8 mouse cellular contexts compared by ENCODE assay signal in the genomic region with DNA sequence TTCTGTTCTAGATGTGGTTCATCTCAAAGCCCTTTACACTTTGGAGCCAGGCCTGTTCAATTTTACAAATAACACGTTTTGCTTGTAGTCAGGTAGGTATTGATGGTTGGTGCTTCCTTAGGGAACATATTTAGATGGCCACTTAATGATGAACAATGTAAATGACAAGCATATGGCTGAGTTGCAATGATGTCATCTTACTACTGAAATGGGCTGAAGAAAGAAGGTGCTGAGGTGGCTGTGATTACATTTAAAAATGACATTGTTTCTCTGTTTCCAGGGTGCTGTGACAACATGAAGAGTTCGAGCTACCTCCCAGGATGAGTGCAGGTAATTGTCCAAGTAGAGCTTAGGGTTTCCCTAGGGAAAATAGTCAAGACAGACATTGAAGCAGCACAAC. TPM values are rescaled to one million over a fixed set of nuclear protein-coding genes. Genes with fewer than 3 reads are reported as not detected.
DNase-seq lines count a peak whose midpoint lies in the region; ATAC-seq and TF ChIP-seq lines count a peak whose summit lies in the region.

No protein-coding gene starts in this region.

- H3K4me2 ChIP-seq in heart, embryonic 11.5 days: peak overlapping the region; percentile 92
- H3K4me2 ChIP-seq in forebrain, embryonic 15.5 days (replicated peaks): peak overlapping the region; percentile 61
- peak overlapping the region; percentile 86 for H3K4me2 ChIP-seq in liver, embryonic 16.5 days (ENCODE audit: low read depth, low read length)

- DNase-seq in heart, adult 11 months: no peak
- no peak for DNase-seq in spleen, postnatal 4 days (ENCODE audit: low spot score in 2 of 2)
- no peak for DNase-seq in spleen, postnatal 10 days (ENCODE audit: low spot score in 2 of 2)

- H3K36me3 ChIP-seq in heart, embryonic 11.5 days (ENCODE audit: control insufficient read depth, insufficient read depth, low read length): peaks cover 20% of the 10 kb centered on the region
- H3K36me3 ChIP-seq in E14TG2a.4 (ENCODE audit: insufficient read depth, low read length): peaks cover 46% of the 10 kb centered on the region
- peaks cover 26% of the 10 kb centered on the region for H3K36me3 ChIP-seq in forebrain, embryonic 15.5 days
- peaks cover 30% of the 10 kb centered on the region for H3K36me3 ChIP-seq in liver, embryonic 16.5 days (ENCODE audit: control insufficient read depth, insufficient read depth)

- TF ChIP-seq CTCF in E14TG2a.4 (conservative IDR thresholded peaks at IDR 0.05; ENCODE audit: low read length): no peak

- peaks cover 15% of the 10 kb centered on the region for H3K4me1 ChIP-seq in heart, embryonic 11.5 days (ENCODE audit: control insufficient read depth, insufficient read depth, low read length)
- peaks cover 34% of the 10 kb centered on the region for H3K4me1 ChIP-seq in E14TG2a.4 (replicated peaks; ENCODE audit: low read depth, low read length)
- H3K4me1 ChIP-seq in forebrain, embryonic 15.5 days: peaks cover 39% of the 10 kb centered on the region
- H3K4me1 ChIP-seq in liver, embryonic 16.5 days (ENCODE audit: control insufficient read depth, low read depth, low read length): peaks cover 30% of the 10 kb centered on the region

- no peaks in the 10 kb centered on the region for H3K27me3 ChIP-seq in heart, embryonic 11.5 days (ENCODE audit: control insufficient read depth, insufficient read depth, low read length)
- H3K27me3 ChIP-seq in E14TG2a.4 (ENCODE audit: insufficient read depth, low read length): no peaks in the 10 kb centered on the region
- no peaks in the 10 kb centered on the region for H3K27me3 ChIP-seq in forebrain, embryonic 15.5 days
- H3K27me3 ChIP-seq in liver, embryonic 16.5 days (ENCODE audit: control insufficient read depth, insufficient read depth, low read depth, low read length): no peaks in the 10 kb centered on the region

- H3K27ac ChIP-seq in heart, embryonic 11.5 days (ENCODE audit: low read depth, low read length): peak overlapping the region; percentile 87
- peak overlapping the region; percentile 93 for H3K27ac ChIP-seq in forebrain, embryonic 15.5 days (replicated peaks)
- H3K27ac ChIP-seq in liver, embryonic 16.5 days (ENCODE audit: low read length): peak overlapping the region; percentile 100

- no peak for ATAC-seq in heart, embryonic 11.5 days (replicated peaks; ENCODE audit: insufficient number of reproducible peaks, low FRiP score, low TSS enrichment)
- ATAC-seq in forebrain, embryonic 15.5 days (replicated peaks): no peak
- ATAC-seq in liver, embryonic 16.5 days (ENCODE audit: low read depth): no peak
- ATAC-seq in inflammation-experienced regulatory T-cells, adult 6 months: no peak

- 2% methylated on average over 2 of the region's 2 CpGs for WGBS in heart, embryonic 11.5 days (ENCODE audit: insufficient replicate concordance)
- 3% methylated on average over 2 of the region's 2 CpGs for WGBS in forebrain, embryonic 15.5 days
- 1% methylated on average over 2 of the region's 2 CpGs for WGBS in liver, embryonic 16.5 days (ENCODE audit: insufficient replicate concordance)

- H3K9me3 ChIP-seq in heart, embryonic 11.5 days (replicated peaks; ENCODE audit: control insufficient read depth, low read length): no peaks in the 10 kb centered on the region
- no peaks in the 10 kb centered on the region for H3K9me3 ChIP-seq in E14TG2a.4 (ENCODE audit: low read length)
- no peaks in the 10 kb centered on the region for H3K9me3 ChIP-seq in forebrain, embryonic 15.5 days
- H3K9me3 ChIP-seq in liver, embryonic 16.5 days (replicated peaks; ENCODE audit: control insufficient read depth, low read length): no peaks in the 10 kb centered on the region

- H3K4me3 ChIP-seq in heart, embryonic 11.5 days (ENCODE audit: low read depth, low read length): peak overlapping the region; percentile 80
- peak overlapping the region; percentile 93 for H3K4me3 ChIP-seq in E14TG2a.4 (replicated peaks; ENCODE audit: low read length)
- peak overlapping the region; percentile 78 for H3K4me3 ChIP-seq in forebrain, embryonic 15.5 days
- H3K4me3 ChIP-seq in liver, embryonic 16.5 days (ENCODE audit: low read depth, low read length): peak overlapping the region; percentile 70

- peak overlapping the region; percentile 95 for H3K9ac ChIP-seq in heart, embryonic 11.5 days (ENCODE audit: low read depth, low read length)
- peak overlapping the region; percentile 93 for H3K9ac ChIP-seq in forebrain, embryonic 15.5 days (replicated peaks)
- H3K9ac ChIP-seq in liver, embryonic 16.5 days (ENCODE audit: low read depth, low read length): peak overlapping the region; percentile 72

RNA-seq across cellular contexts. Expression of a gene that starts 1.2 kb away (rescaled TPM):
- 82.6 and 87.8 TPM in 2 replicates for polyA plus RNA-seq in heart, embryonic 11.5 days (2014; fragmentation: Nextera tagmentation; extraction: Ambion mirVana)
- 164 and 171 TPM in 2 replicates for polyA plus RNA-seq in forebrain, embryonic 15.5 days (2015; fragmentation: Nextera tagmentation; extraction: Ambion mirVana)
- polyA plus RNA-seq in liver, embryonic 16.5 days (2015; fragmentation: Nextera tagmentation; extraction: Ambion mirVana): 133 and 137 TPM in 2 replicates
- 10 to 100 TPM; 60.5 to 74.4 (median 68.9) TPM for polyA plus RNA-seq in inflammation-experienced regulatory T-cells, adult 6 months (2017; shearing (Covaris generic))

RNA-seq across cellular contexts. Expression of a gene that starts 11.2 kb away (rescaled TPM):
- 56.4 and 58.8 TPM in 2 replicates for polyA plus RNA-seq in heart, embryonic 11.5 days (2014; fragmentation: Nextera tagmentation; extraction: Ambion mirVana)
- 96.5 and 97.4 TPM in 2 replicates for polyA plus RNA-seq in forebrain, embryonic 15.5 days (2015; fragmentation: Nextera tagmentation; extraction: Ambion mirVana)
- 40.0 and 48.3 TPM in 2 replicates for polyA plus RNA-seq in liver, embryonic 16.5 days (2015; fragmentation: Nextera tagmentation; extraction: Ambion mirVana)
- 10 to 100 TPM; 38.0 to 71.7 (median 66.5) TPM for polyA plus RNA-seq in inflammation-experienced regulatory T-cells, adult 6 months (2017; shearing (Covaris generic))

RNA-seq across cellular contexts. Expression of a gene that starts 16.1 kb away (rescaled TPM):
- polyA plus RNA-seq in heart, embryonic 11.5 days (2014; fragmentation: Nextera tagmentation; extraction: Ambion mirVana): 0.99 and 2.2 TPM in 2 replicates
- 1.5 and 2.5 TPM in 2 replicates for polyA plus RNA-seq in forebrain, embryonic 15.5 days (2015; fragmentation: Nextera tagmentation; extraction: Ambion mirVana)
- polyA plus RNA-seq in liver, embryonic 16.5 days (2015; fragmentation: Nextera tagmentation; extraction: Ambion mirVana): 0.45 and 0.63 TPM in 2 replicates
- 1 to 10 TPM in 1 of 3 experiments, not detected in 2; 1.8 TPM for polyA plus RNA-seq in inflammation-experienced regulatory T-cells, adult 6 months (2017; shearing (Covaris generic))

RNA-seq across cellular contexts. Expression of a gene that starts 16.8 kb away (rescaled TPM):
- polyA plus RNA-seq in heart, embryonic 11.5 days (2014; fragmentation: Nextera tagmentation; extraction: Ambion mirVana): 82.2 and 85.1 TPM in 2 replicates
- polyA plus RNA-seq in forebrain, embryonic 15.5 days (2015; fragmentation: Nextera tagmentation; extraction: Ambion mirVana): 130 and 133 TPM in 2 replicates
- 57.8 and 59.8 TPM in 2 replicates for polyA plus RNA-seq in liver, embryonic 16.5 days (2015; fragmentation: Nextera tagmentation; extraction: Ambion mirVana)
- 100 to 1,000 TPM in 2 of 3 experiments, 10 to 100 TPM in 1; 91.6 to 140 (median 134) TPM for polyA plus RNA-seq in inflammation-experienced regulatory T-cells, adult 6 months (2017; shearing (Covaris generic))

RNA-seq across cellular contexts. Expression of a gene that starts 32.5 kb away (rescaled TPM):
- polyA plus RNA-seq in heart, embryonic 11.5 days (2014; fragmentation: Nextera tagmentation; extraction: Ambion mirVana): 126 and 138 TPM in 2 replicates
- polyA plus RNA-seq in forebrain, embryonic 15.5 days (2015; fragmentation: Nextera tagmentation; extraction: Ambion mirVana): 187 and 192 TPM in 2 replicates
- 77.8 and 87.7 TPM in 2 replicates for polyA plus RNA-seq in liver, embryonic 16.5 days (2015; fragmentation: Nextera tagmentation; extraction: Ambion mirVana)
- 100 to 1,000 TPM; 130 to 193 (median 160) TPM for polyA plus RNA-seq in inflammation-experienced regulatory T-cells, adult 6 months (2017; shearing (Covaris generic))
